Mouse (Mus musculus) fibroblast of lung, adult 2 months (primary cell): ENCODE results near the gene Txn2.

Experiments used
- DNase-seq: peaks from one replicate; pipeline ENCODE4 v3.0.0-alpha.2; 2011; ENCODE audit warnings: low read depth

Txn2 gene

DNA sequence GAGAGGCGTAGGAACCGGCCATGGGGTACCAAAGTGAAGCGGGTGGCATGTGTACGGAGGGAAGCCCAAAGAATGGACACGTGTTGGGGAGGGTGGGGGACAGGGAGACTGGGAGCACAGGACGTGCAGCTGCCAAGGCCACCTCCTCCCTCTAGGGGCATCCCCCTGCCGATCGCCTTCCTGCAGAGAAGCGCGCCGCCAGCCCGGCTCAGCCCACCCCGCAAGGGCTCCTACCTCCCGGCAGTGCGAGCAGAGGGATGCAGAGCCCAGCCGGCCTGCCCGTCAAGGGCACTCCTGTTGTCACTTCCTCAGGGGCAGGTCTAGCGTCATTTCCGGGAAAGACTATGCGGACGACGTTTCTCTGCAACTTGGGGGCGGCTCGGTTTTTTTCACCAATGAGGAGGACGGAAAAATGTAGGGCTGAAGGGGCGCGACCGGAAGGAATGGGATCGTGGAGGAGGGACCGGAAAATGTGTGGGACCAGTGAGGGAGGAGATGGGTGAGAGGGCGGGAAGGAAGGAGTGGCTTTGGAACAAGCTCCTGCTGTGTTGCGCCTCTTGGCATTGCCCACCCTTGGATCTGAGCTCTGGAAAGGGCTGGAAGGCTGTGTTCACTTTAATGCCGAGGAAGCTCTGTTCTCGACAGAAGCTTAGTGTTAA lies at the start of gene Txn2:
TSS of gene Txn2 (minus strand) at position 334 of the 659 bp plus-strand sequence.
- DNase-seq, result peak; percentile 99

DNA sequence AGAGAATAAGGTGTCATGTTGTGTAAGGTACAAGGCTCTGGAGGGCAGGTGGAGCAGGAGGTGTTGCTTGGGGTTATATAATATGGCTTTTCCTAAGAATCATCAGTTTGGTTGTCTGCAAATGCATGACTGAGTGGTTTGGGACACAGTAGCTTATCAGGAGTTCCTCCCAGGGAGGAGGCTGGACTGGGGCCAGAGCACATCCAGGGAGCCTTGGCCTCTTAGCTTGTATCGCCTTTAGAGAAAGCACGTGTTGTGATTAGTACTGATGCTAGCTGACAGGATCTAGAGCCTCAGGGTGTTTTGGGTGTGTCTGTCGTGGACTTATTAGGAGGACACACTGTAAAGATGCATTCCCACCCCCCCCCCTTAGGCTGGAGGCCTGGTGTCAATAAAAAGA lies 48.9 kb upstream of the Txn2 start:
- DNase-seq, result no peak

DNA sequence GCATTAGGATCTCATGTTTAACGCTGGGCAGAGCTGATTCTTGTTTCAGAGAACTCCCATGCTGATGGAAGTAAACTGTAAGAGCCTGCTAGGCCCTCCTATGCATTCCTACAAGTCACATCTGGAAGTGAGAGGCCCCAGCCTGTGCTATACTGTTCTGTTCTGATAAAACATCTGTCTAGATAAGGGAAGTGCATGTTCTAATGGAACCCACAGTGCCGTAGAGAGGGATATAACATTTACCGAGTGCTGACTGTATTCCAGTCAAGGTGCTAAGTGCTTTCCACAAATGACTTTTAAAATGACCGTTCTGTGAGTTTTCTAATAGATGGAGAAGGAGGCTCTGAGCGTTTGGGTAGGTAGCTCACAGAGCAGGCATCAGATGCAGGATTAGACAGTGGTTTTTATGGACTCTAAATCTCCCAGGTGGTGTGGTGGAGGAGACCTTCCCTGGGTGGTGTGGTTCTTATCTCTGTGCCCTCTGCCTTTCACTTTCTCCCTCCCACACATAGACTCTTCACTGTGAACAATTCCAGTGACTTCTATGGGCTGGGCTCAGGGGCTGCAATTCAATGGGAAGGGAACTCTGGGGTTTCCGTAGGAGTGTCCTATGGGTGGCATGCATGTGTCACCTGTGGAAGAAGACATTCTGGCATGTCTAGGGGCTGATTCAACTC lies 45.5 kb upstream of the Txn2 start:
- DNase-seq, result no peak

DNA sequence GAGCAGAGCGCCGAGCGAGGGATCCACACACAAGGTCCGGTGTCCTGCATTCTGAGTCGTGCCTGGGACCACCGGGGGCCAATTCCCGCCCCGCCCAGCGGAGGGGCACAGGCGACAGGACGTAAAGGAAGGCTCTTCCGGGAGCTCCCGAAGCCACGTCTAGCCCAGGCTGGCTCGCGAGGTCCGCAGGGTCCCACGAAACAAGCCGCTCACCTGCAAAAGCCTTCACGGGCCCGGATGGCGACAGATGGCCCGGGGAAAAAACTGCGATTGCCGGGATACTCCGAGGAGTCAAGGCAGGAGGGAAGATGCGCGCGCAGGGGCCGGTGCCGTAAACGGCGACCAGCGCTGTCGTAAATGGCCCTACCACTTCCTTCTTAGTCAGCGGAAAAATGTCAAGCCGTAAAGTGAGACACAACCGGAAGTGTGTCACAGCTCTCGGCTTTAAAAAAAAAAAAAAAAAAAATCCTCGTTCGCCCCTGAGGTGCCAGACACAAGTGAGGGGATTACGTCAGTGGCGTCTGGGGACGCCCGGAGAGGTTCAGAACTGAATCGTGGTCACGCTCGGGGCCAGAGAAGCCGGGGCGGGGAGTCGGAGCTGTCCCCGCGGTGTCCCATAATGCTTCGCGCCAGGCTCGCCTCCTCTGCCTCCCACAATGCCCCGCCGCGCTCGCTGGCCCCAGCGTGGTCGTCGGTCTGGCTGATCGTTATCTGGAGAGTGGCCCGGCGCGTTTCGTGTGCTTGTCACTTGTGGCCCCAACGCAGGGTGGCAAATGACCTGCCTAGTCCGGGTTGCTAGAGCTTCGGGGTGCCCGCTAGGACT lies 41.9 kb upstream of the Txn2 start, which contains the start of gene Eif3d:
TSS of gene Eif3d (minus strand) at position 344 of the 823 bp plus-strand sequence.
- DNase-seq, result peak; percentile 93

DNA sequence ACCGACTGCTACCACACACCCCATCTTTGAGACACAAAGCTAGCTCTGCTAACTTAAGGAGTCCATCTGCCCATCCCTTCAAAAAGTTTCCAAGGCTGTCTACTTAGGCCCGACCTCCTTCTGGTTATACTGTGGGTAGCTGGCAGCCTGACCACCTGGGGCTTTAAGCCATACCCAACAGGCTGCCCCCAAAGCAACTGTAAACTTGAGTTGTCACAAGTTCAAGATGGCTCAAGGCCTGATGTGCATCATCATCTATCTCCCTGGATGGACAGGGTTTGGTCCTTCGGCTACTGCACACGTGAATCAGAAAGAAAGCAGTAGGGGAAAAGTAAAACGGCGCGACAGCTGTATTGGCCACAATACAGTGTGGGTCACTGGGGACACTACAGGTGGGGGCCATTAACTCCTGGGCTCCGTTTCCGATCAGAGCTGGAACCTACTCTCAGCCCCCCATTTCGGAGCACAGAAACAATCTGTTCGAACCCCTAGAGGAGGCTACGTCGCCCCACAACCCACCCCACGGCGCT lies 41.2 kb upstream of the Txn2 start:
- DNase-seq, result no peak

DNA sequence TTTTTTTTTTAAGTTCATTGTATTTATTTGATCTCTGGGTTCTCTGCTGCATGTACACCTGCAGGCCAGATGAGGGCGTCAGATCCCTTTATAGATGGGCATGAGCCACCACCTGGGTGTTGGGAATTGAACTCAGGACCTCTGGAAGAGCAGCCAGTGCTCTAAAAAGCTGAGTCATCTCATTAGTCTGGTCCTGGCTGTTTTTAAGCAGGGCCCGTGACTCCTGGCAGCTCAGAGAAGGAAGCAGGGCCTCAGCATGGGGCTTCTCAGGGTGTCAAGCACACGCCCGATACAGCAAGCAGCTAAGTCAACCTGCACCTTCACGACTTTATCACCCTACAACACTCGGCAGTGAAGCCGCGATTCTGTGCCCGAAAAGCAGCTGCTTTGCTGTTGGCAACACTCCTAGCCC lies 36.3 kb upstream of the Txn2 start:
- no peak for DNase-seq

DNA sequence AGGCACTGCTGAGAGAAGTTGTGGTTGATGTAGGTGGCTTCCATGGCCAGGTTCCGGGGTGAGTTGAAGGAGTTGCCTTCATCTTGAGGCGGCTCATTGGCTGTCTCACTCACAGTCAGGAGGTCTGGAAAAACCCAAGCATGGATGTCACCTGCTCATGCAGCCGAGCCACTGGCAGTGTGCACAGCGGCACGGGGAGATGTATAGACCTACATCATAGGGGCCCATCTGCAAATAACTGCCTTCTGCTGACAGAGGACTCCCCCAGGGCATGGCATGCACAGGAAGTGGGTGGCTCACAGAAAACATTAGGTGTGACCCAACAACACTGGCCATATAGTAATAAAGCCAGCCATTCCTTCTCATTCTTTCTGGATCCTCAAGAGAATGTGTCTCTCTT lies 33.6 kb upstream of the Txn2 start:
- no peak for DNase-seq

DNA sequence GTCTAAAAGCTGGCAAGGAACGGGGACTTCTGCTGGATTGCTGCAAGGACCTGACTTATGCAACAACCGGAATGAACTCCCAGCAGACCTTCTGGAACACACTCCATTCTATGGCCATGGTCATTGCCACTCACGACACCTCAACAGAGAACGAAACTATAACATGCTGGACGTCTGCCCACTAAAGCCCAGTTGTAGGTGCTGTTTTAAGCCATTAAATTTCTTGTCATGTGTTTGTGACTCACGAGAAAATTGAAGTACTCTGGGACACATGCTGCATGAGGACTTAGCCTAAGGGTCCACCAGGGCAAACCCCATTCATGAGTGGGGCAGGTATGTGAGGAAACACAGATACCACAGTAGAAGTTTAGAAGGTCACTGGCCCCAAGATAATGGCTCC lies 31.9 kb upstream of the Txn2 start:
- no peak for DNase-seq

DNA sequence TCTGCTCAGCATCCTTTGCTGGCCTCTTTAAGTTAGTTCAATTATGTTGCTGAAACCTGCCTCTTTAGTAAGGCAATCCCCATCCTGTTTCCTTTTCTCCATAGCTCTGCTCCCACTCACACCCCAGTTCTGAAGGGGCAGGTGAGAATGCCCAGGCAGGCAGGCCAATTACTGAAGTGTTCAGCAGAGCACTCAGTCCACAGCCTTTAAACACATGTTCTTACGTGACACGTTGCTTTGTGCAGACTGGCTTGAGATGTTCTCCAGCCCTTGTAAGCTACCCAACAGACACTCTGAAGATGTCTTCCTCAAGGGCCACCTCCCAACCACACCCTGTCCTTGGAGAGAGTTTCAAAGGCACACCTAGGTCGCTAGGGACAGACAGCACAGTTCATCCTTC lies 29.3 kb upstream of the Txn2 start:
- no peak for DNase-seq

DNA sequence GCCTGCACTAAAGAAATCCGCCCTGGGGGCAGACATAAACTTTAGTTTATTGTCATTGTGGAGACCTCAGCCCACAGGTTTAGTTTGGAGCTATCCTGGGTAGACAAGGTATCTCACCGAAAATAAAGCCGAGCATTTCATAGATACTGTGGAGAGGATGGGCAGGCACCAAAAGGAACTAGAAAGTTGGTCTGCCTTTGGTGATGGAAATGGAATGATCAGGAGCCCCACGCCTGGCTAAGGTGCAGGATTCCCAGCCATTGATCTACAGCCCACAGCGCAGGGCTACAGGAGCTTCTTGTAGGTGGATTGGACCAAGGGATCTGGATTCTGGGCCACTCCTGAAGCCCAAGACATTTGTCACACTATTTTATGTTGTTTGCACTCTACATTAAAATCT lies 28.8 kb upstream of the Txn2 start:
- DNase-seq, result no peak

DNA sequence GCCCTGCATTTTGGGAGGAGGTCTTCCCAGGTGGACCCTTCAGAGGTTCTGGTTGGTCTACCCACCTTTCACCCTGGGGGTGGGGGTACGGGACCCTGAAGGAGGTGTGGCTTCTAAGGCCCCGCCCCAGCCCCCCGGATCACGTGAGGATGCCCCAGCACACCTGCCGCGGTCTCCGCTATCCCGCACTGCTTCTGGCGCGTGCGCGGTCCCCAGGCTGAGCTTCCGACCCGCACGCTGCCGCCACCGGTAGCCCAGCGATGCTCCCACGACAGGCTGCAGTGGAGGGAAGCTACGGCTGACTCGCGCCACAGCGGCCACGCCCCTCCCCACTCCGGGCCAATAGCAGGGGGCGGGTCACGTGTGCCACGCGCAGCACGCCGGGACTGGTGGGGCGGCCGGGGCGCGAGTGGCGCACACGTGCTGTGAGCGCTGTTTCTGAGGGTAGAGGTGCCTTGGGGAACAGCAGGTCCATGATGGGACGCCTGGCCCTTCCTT lies 27.6 kb upstream of the Txn2 start, which contains the start of gene Foxred2:
TSS of gene Foxred2 (minus strand) at position 319 of the 498 bp plus-strand sequence.
- DNase-seq, result peak; percentile 33

DNA sequence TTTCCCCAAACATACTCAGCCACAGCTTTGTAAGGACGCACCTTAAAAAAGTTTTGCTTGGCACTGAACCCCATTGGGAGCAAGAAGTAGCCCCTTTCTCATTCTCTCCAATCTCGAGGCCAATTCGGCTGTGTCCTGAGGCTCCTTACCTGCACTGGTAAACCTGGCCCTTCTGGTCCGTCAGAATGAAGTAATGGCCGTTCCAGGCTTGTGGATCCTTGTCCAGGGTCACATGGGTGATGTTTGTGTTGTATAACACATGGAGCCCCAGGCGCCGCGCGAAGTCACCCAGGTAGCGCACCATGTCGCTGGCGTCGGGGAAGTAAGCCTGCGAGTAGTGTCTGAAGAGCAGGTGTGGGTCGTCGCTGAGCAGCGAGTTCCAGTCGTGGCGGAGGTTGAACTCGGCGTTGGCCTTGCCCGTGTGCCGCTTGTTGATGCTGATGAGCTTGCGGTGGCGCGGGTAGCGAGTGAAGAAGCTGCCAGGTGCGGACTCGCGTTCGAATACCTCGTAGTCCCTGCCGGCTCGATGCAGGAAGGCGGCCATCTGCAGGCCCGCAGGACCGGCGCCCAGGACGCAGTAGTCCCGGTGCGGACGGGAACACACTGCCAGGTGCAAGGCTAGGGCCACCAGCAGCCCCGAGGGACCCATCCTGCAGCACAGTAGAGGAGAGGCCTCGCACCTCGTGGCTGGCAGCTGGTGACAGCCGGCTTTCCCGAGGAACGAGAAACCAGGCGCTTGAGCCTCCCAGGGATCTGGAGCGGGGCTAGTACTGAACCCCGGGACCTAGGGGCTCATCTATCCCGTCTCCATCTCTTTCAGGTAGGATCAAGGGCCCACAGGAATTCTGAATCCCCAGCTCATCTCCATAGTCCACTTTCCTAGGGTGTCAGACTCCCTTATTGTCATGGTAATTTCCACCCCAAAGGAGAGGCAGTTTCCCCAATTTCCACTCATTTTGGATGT lies 26.9 kb upstream of the Txn2 start:
- no peak for DNase-seq

DNA sequence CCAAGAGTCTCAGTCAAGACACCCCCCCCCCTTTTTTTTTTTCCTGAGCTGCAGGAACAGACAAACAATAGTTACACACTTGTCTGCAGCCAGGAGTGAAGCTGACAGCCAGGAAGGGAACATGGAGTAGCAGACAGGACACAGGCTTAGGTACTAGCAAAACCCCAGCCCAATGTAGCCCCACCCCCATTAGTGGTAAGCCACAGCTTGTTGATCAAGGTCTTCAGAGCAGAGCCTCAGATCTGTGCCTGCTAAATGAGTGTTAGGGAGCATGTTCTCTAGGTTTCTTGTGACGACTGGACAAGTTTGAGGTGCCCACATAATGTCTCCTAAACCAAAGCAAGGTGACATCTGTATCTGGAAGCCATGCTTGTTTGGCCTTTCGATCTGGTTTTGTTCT lies 25.6 kb upstream of the Txn2 start:
- no peak for DNase-seq

DNA sequence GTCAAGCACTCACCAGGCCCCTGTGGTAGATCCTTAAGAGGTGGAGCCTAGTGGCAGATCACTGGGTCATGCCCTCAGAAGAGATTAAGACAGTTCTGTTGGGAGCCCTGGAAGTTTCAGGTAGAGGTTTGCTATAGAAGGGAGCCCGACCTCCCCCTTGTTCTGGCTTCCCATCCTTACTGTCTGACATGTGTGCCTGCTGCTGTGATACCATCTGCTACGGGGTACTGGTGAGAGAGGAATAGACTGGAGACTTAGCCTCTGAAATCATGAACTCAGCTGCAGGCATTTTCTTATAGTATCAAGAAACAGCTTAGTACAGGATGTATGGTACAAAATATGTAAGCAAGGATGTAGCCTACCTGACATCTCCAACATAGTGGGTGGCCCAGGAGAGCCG lies 24.1 kb upstream of the Txn2 start:
- no peak for DNase-seq

DNA sequence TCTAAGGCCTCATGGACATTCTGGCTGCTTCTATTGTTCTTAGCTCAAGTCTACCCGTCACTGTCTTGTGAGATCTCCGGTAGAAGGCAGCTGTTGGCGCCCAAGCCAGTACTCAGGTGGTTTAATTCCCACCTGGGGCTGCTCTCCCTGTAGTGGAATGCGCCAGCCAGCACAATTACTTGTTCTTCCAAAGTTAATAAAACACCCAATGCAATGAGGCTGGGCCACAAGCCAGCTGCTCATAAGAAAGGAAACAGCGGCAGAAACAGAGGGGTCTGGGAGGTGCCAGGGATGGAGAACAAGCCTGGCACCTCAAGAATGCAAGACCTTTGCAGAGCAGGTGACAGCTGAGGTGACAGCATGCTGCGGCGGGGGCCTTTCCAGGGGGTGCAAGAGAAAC lies 20.3 kb upstream of the Txn2 start:
- no peak for DNase-seq

DNA sequence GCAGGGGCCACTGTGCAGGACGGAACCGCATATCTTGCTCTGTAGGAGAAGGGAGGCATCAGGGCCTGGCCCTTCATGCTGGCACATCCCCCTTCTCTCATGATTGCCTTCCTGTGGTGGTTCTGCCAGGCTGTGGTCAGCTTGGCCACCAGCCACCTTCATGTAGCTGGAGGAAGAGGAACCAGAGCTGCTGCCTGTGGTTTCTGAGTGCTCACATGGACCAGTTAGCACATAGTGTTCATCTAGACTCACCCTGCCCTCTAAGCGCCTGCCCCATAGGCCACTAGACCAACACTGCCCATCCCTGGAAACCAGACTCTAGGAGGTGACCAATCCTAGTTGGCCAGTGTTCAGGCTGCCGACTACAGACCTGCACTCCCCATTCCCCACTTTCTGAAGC lies 16.9 kb upstream of the Txn2 start:
- DNase-seq, result peak; percentile 75

DNA sequence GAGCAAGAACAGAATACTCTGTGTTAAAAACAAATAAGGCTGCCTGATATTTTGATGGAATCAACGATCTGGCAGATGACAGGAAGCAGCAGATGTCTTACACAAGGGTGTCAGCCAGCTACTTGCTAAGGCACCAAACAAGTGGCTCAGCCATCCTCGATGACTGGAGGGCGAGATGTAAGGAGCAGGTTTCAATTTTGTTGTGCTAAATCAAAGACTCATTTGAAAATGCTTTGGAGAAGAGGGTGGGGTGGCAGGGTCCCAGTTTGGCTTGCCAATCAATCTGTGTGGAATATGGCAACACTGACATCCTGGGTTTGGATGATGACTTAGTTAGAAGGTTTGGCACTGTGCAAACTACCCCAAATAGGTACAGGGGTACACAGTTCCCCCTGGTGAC lies 12.8 kb upstream of the Txn2 start:
- no peak for DNase-seq

DNA sequence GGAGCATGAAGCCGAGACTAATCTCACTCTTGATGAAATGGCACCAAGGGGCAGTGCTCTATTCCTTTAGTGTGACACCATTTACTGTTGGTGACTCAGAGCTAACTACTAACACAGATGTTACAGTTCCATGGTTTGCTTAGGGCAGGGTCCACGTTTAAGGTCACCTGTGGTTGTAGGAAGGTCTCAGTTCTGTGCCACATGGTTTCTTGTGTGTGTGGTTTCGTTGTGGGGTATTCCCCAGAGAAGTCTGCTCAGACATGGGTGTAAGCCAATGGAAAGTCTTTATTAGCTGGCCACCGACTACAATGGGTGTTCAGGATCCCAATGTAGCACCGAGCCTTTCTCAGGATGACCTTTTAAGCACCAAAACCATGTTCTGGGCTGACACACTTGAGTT lies 9.7 kb upstream of the Txn2 start:
- no peak for DNase-seq

DNA sequence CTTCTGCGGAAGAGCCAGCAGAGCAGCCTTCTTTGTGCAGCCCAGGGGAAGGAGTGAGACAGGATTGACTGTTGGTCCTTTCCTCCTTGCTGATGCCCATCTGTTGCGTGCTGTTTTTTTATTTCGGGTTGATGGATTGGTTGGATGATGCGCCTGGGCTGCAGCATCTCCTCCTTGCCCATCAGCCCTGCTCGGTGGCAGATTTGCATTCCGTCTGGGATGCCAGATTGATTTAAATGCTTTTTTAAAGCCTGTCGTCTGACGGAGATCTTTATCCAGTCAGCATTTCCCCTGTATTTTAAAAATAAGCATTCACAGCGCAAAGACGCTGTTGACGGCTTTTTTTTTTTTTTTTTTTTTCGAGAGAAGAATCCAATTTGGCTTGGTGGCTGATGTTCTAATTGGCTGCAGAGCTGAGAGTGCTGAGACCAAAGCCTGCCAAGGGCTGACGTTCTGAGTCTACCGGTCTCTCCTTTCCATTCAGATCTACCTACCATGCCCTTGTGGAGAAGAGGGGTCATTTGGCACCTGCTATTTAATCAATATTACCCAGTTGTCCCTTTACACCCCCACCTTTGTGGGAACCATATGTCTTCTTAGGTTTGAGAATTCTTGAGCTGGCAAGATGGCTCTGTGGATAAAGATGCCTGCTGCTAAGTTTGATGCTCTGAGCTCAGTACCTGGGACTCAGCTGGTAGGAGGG lies 7.0 kb upstream of the Txn2 start:
- DNase-seq, result no peak

DNA sequence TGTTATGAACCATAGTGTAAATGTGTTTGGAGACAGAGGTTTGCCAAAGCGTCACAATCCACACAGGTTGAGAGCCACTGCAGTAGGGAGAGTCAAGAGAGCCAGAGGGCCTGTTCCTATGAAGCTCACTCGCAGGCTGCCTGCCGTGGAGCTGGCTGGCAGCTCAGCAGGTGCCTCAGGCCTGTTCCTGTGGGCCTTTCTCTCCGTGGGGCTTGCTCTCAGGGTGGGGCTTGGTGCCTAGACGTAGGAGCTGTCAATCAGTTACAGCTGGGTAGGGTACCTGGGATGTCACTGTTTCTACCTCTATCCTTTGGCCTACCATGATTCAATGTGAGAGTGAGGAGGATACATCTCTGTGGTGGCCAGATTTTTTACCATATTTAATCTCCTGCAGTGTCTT lies 6.2 kb upstream of the Txn2 start:
- no peak for DNase-seq

DNA sequence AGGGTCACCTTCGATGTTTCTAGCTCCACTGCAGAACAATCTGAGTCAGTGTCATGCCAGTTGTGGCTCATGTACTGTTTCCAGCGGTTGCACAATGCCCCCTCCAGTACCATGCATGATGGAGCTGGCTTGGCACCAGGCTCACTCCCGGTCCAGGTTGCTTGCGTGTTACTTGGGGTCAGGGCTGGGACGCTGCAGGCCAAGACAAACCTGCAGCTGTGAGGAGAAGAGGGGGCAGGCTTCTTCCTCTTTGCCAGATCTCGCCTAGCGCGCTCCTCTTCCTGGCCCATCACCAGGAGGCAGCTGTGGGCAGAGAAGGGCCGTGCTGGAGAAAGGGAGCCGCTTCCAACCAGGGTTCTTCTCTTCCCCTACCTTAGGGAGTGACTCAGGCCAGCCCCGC lies 5.5 kb upstream of the Txn2 start:
- DNase-seq, result peak; percentile 63
